In genomic region chr15:25830426-25830825, GRCm38 (mm10) we compare ENCODE assay signal across 17 mouse cellular contexts. TPM values are rescaled to one million over a fixed set of nuclear protein-coding genes. Genes with fewer than 3 reads are reported as not detected.
DNase-seq lines count a peak whose midpoint lies in the region; ATAC-seq and TF ChIP-seq lines count a peak whose summit lies in the region.
"Had no signal": no experiment of that assay in that cellular context is flagged by ENCODE, and none has a peak within 500 bp of the region (broad histone marks: within the 10 kb centered on the region; RNA-seq: fewer than 3 reads in every experiment).

No protein-coding gene starts in this region.

- H3K4me2 ChIP-seq in heart, postnatal 0 days (ENCODE audit: low read depth, low read length), result no peak overlapping the region
- H3K4me2 ChIP-seq in heart, embryonic 11.5 days, result no peak overlapping the region
- H3K4me2 ChIP-seq: hindbrain, embryonic 15.5 days; lung, embryonic 14.5 days; neural tube, embryonic 13.5 days had no signal

- H3K9ac ChIP-seq in heart, postnatal 0 days (replicated peaks; ENCODE audit: low read depth, low read length), result no peak overlapping the region
- no peak overlapping the region for H3K9ac ChIP-seq in heart, embryonic 11.5 days (ENCODE audit: low read depth, low read length)
- H3K9ac ChIP-seq: hindbrain, embryonic 15.5 days; lung, embryonic 14.5 days; neural tube, embryonic 13.5 days had no signal

- H3K79me2 ChIP-seq in macrophage (ENCODE audit: inconsistent target), result no peaks in the 10 kb centered on the region

- DNase-seq in heart, postnatal 0 days (ENCODE audit: low spot score), result no peak
- DNase-seq in 416B (ENCODE audit: low read depth), result peak; percentile 75
- DNase-seq in gastrocnemius, adult 8-10 months (ENCODE audit: low spot score in 2 of 2), result no peak
- DNase-seq: adrenal gland, postnatal 25 days; cerebellum, adult 11-12 months; gastrocnemius, postnatal 36 days; lung, embryonic 14.5 days; midbrain, embryonic 14.5 days; retina, postnatal 1 day; thymus, postnatal 14 days had no signal

- H3K27me3 ChIP-seq in heart, postnatal 0 days (ENCODE audit: control insufficient read depth, insufficient read depth, low read length), result no peaks in the 10 kb centered on the region
- no peaks in the 10 kb centered on the region for H3K27me3 ChIP-seq in heart, embryonic 11.5 days (ENCODE audit: control insufficient read depth, insufficient read depth, low read length)
- H3K27me3 ChIP-seq: hindbrain, embryonic 15.5 days; neural tube, embryonic 13.5 days had no signal

- no peak for TF ChIP-seq EP300 in heart, postnatal 0 days (IDR thresholded peaks at IDR 0.05; ENCODE audit: low read depth)

- no peak overlapping the region for H3K4me3 ChIP-seq in heart, postnatal 0 days (ENCODE audit: low read depth, low read length)
- no peak overlapping the region for H3K4me3 ChIP-seq in heart, embryonic 11.5 days (ENCODE audit: low read depth, low read length)
- H3K4me3 ChIP-seq in macrophage (ENCODE audit: inconsistent target), result no peak overlapping the region
- H3K4me3 ChIP-seq: hindbrain, embryonic 15.5 days; neural tube, embryonic 13.5 days had no signal

- peaks cover 11% of the 10 kb centered on the region; the same call in 1 of the 2 replicates for H3K4me1 ChIP-seq in heart, postnatal 0 days (ENCODE audit: control insufficient read depth, insufficient read depth)
- no peaks in the 10 kb centered on the region for H3K4me1 ChIP-seq in heart, embryonic 11.5 days (ENCODE audit: control insufficient read depth, insufficient read depth, low read length)
- H3K4me1 ChIP-seq: hindbrain, embryonic 15.5 days; neural tube, embryonic 13.5 days had no signal

- H3K9me3 ChIP-seq in heart, postnatal 0 days (replicated peaks; ENCODE audit: control insufficient read depth, low read length), result no peaks in the 10 kb centered on the region
- H3K9me3 ChIP-seq in heart, embryonic 11.5 days (replicated peaks; ENCODE audit: control insufficient read depth, low read length), result no peaks in the 10 kb centered on the region
- H3K9me3 ChIP-seq: hindbrain, embryonic 15.5 days; neural tube, embryonic 13.5 days had no signal

- no peak for TF ChIP-seq CTCF in heart, postnatal 0 days (IDR thresholded peaks at IDR 0.05; ENCODE audit: low read depth)

- no peaks in the 10 kb centered on the region for H3K36me3 ChIP-seq in heart, postnatal 0 days (replicated peaks; ENCODE audit: control insufficient read depth, insufficient read depth, low read length)
- no peaks in the 10 kb centered on the region for H3K36me3 ChIP-seq in heart, embryonic 11.5 days (ENCODE audit: control insufficient read depth, insufficient read depth, low read length)
- no peaks in the 10 kb centered on the region for H3K36me3 ChIP-seq in macrophage (ENCODE audit: inconsistent target)
- H3K36me3 ChIP-seq: hindbrain, embryonic 15.5 days; neural tube, embryonic 13.5 days had no signal

- WGBS in heart, postnatal 0 days, result 52% methylated on average over 2 of the region's 2 CpGs
- 61% methylated on average over 2 of the region's 2 CpGs for WGBS in heart, embryonic 11.5 days (ENCODE audit: insufficient replicate concordance)
- 8% methylated on average over 2 of the region's 2 CpGs for WGBS in macrophage (ENCODE audit: missing documents)

- peak overlapping the region; percentile 38; the same call in 1 of the 2 replicates for H3K27ac ChIP-seq in heart, postnatal 0 days (ENCODE audit: low read depth)
- no peak overlapping the region for H3K27ac ChIP-seq in heart, embryonic 11.5 days (ENCODE audit: low read depth, low read length)
- H3K27ac ChIP-seq in macrophage, result peak overlapping the region; percentile 92
- H3K27ac ChIP-seq: hindbrain, embryonic 15.5 days; neural tube, embryonic 13.5 days had no signal

- ATAC-seq in heart, postnatal 0 days (ENCODE audit: insufficient read depth, low read depth), result no peak
- ATAC-seq in heart, embryonic 11.5 days (replicated peaks; ENCODE audit: insufficient number of reproducible peaks, low FRiP score, low TSS enrichment), result no peak
- ATAC-seq in CD4-positive, CD25-positive, alpha-beta regulatory T cell, adult 4 months, result peak; percentile 49
- ATAC-seq in erythroblast, adult 5-6 weeks (replicated peaks; ENCODE audit: low FRiP score, poor library complexity, severe bottlenecking), result no peak
- ATAC-seq: forebrain, embryonic 16.5 days had no signal

RNA-seq across cellular contexts. Expression of gene Retreg1, which starts 12.6 kb away (rescaled TPM):
- total RNA-seq in heart, postnatal 0 days (2014; rRNA removed; ENCODE audit: low replicate concordance), result 157 and 230 TPM in 2 replicates
- polyA plus RNA-seq in heart, postnatal 0 days (2015; fragmentation: Nextera tagmentation; extraction: Ambion mirVana), result 141 and 142 TPM in 2 replicates
- 47.2 and 48.4 TPM in 2 replicates for polyA plus RNA-seq in heart, embryonic 11.5 days (2014; fragmentation: Nextera tagmentation; extraction: Ambion mirVana)
- 10 to 100 TPM; 63.1 to 79.2 TPM for polyA plus RNA-seq in CD4-positive, CD25-positive, alpha-beta regulatory T cell, adult 4 months (2017; shearing (Covaris generic))
- total RNA-seq in macrophage (2018; cell fraction: chromatin; rRNA removed), result 10 to 100 TPM in 16 of 26 experiments, 1 to 10 TPM in 10; 5.6 to 29.9 (median 13.3) TPM
- 10 to 100 TPM; 23.2 to 63.0 (median 43.8) TPM for total RNA-seq in macrophage (2018; cell fraction: cytosol; rRNA removed)
- 10 to 100 TPM; 18.9 to 48.7 (median 33.3) TPM for total RNA-seq in macrophage (2018; cell fraction: nucleus; rRNA removed)
- polyA plus RNA-seq in macrophage (2018), result 43.8 to 52.0 TPM (median 44.9 TPM) in 3 replicates
- 100 to 1,000 TPM; 150 to 208 (median 158) TPM for total RNA-seq in gastrocnemius, adult 8-10 months (2022)
- total RNA-seq in erythroblast, adult 5-6 weeks (2015; ENCODE audit: low replicate concordance), result 8.2 and 20.0 TPM in 2 replicates
- 4.6 and 7.8 TPM in 2 replicates for total RNA-seq in erythroblast, adult 5-6 weeks (2017; ENCODE audit: low replicate concordance)
